Mouse (Mus musculus): ENCODE measurements around the gene Olfr1465. TPM values are rescaled to one million over a fixed set of nuclear protein-coding genes. Genes with fewer than 3 reads are reported as not detected.

Olfr1465 gene
- not detected in 2 replicates for polyA plus RNA-seq (2012; rRNA removed; ENCODE audit: low replicate concordance)

GRCm38 (mm10) chr19:13315441-13315840, at the start of gene Olfr1465:
Gene Olfr1465 (minus strand): TSS chr19:13315541.

DNA sequence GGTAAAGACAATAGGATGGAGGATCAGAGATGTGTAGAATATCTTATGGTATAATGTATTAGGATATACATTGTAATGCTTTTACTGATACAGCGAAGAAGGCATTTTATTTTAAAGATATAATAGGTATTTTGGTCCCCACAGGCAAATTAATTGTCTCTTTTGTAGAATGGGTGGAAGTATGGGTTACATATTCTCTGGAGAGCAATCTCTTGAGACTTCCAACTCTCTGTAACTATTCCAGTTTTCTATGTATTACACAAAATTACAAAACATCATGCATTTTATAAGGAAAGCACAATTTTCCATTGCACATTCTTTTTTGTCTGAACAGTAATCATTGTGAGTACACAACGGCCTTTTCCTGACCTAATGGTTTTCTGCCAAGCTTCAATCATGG, 46.6 kb upstream of the Olfr1465 start, which contains the start of gene Olfr1467:
Gene Olfr1467, plus strand, starts transcription at position 301 of the 400 bp plus-strand sequence.

GRCm38 (mm10) chr19:13338562-13338961, 23.2 kb upstream of the Olfr1465 start, which contains the start of gene Olfr1466:
Gene Olfr1466 (plus strand): TSS chr19:13338862.

Other genes with a start within 250 kb of the Olfr1465 start
- gene Olfr1457, start 217.7 kb downstream of the Olfr1465 start, polyA plus RNA-seq (2012; rRNA removed; ENCODE audit: low replicate concordance), result not detected in 2 replicates
- gene Olfr1458, start 208.8 kb downstream of the Olfr1465 start, polyA plus RNA-seq (2012; rRNA removed; ENCODE audit: low replicate concordance), result not detected in 2 replicates
- gene Olfr1459, start 166.0 kb downstream of the Olfr1465 start, polyA plus RNA-seq (2012; rRNA removed; ENCODE audit: low replicate concordance), result not detected in 2 replicates
- not detected in 2 replicates for gene Olfr1461, start 152.5 kb downstream of the Olfr1465 start, polyA plus RNA-seq (2012; rRNA removed; ENCODE audit: low replicate concordance)
- gene Olfr1462, start 129.8 kb downstream of the Olfr1465 start, polyA plus RNA-seq (2012; rRNA removed; ENCODE audit: low replicate concordance), result not detected in 2 replicates
- not detected in 2 replicates for gene Olfr1463, start 84.2 kb downstream of the Olfr1465 start, polyA plus RNA-seq (2012; rRNA removed; ENCODE audit: low replicate concordance)
- gene Olfr1466, start 23.3 kb upstream of the Olfr1465 start, polyA plus RNA-seq (2012; rRNA removed; ENCODE audit: low replicate concordance), result not detected in 2 replicates
- not detected in 2 replicates for gene Olfr1467, start 46.7 kb upstream of the Olfr1465 start, polyA plus RNA-seq (2012; rRNA removed; ENCODE audit: low replicate concordance)
- gene Olfr1469, start 92.3 kb upstream of the Olfr1465 start, polyA plus RNA-seq (2012; rRNA removed; ENCODE audit: low replicate concordance), result not detected in 2 replicates
- not detected in 2 replicates for gene Olfr1471, start 127.9 kb upstream of the Olfr1465 start, polyA plus RNA-seq (2012; rRNA removed; ENCODE audit: low replicate concordance)
- not detected in 2 replicates for gene Olfr1472, start 140.5 kb upstream of the Olfr1465 start, polyA plus RNA-seq (2012; rRNA removed; ENCODE audit: low replicate concordance)
- gene Olfr1474, start 154.0 kb upstream of the Olfr1465 start, polyA plus RNA-seq (2012; rRNA removed; ENCODE audit: low replicate concordance), result not detected in 2 replicates
- gene Olfr1475, start 164.7 kb upstream of the Olfr1465 start, polyA plus RNA-seq (2012; rRNA removed; ENCODE audit: low replicate concordance), result not detected in 2 replicates
- gene Olfr1477, start 185.0 kb upstream of the Olfr1465 start, polyA plus RNA-seq (2012; rRNA removed; ENCODE audit: low replicate concordance), result not detected in 2 replicates
- not detected in 2 replicates for gene Olfr1480, start 212.4 kb upstream of the Olfr1465 start, polyA plus RNA-seq (2012; rRNA removed; ENCODE audit: low replicate concordance)

Data from mammary gland, adult 2 months (tissue).